Mouse (Mus musculus): Measurements from ENCODE around the gene Ubac1. TPM values are rescaled to one million over a fixed set of nuclear protein-coding genes. Genes with fewer than 3 reads are reported as not detected.

Ubac1 gene
- polyA plus RNA-seq, 1 experiment from 2014 or later = 117 TPM

GRCm38 (mm10) chr2:26055747-26056102 is 34.2 kb upstream of the Ubac1 start:
- no peak for ATAC-seq
- Histone ChIP-seq H3K9me3 (ENCODE audit: control insufficient read depth, low read length) (no peaks in the 10 kb centered on the region), H3K27ac (ENCODE audit: low read length) (no peak overlapping the region), H3K4me2 (ENCODE audit: low read length) (no peak overlapping the region), H3K27me3 (replicated peaks; ENCODE audit: control insufficient read depth, insufficient read depth, low read length) (no peaks in the 10 kb centered on the region), H3K4me3 (replicated peaks; ENCODE audit: low read length) (no peak overlapping the region), H3K36me3 (ENCODE audit: control insufficient read depth, insufficient read depth) (no peaks in the 10 kb centered on the region), H3K9ac (replicated peaks; ENCODE audit: low read depth, low read length) (no peak overlapping the region), H3K4me1 (replicated peaks; ENCODE audit: control insufficient read depth, insufficient read depth, low read length) (peaks cover 5% of the 10 kb centered on the region; the same call in 1 of the 2 replicates)
- 62% methylated on average over 2 of the region's 2 CpGs for WGBS

GRCm38 (mm10) chr2:26055046-26055746 is 33.6 kb upstream of the Ubac1 start:
- no peak overlapping the region for H3K27ac ChIP-seq (ENCODE audit: low read length)
- no peak overlapping the region for H3K4me3 ChIP-seq (replicated peaks; ENCODE audit: low read length)
- no peak overlapping the region for H3K9ac ChIP-seq (replicated peaks; ENCODE audit: low read depth, low read length)
- H3K4me1 ChIP-seq (replicated peaks; ENCODE audit: control insufficient read depth, insufficient read depth, low read length) = peaks cover 5% of the 10 kb centered on the region; the same call in 1 of the 2 replicates
- WGBS = 39% methylated on average over 8 of the region's 8 CpGs
- H3K4me2 ChIP-seq (ENCODE audit: low read length) = no peak overlapping the region
- no peaks in the 10 kb centered on the region for H3K27me3 ChIP-seq (replicated peaks; ENCODE audit: control insufficient read depth, insufficient read depth, low read length)
- H3K9me3 ChIP-seq (ENCODE audit: control insufficient read depth, low read length) = no peaks in the 10 kb centered on the region
- peak; percentile 70; the same call in 1 of the 2 replicates for ATAC-seq
- H3K36me3 ChIP-seq (ENCODE audit: control insufficient read depth, insufficient read depth) = no peaks in the 10 kb centered on the region

- no peaks in the 10 kb centered on the region for H3K9me3 ChIP-seq (ENCODE audit: control insufficient read depth, low read length)
- no peak overlapping the region for H3K4me3 ChIP-seq (replicated peaks; ENCODE audit: low read length)
- no peak overlapping the region for H3K4me2 ChIP-seq (ENCODE audit: low read length)
- WGBS = 64% methylated on average over 4 of the region's 4 CpGs
- H3K27ac ChIP-seq (ENCODE audit: low read length) = no peak overlapping the region
- 0 out of 2 replicates have a peak, but pooled peaks cover 2% of the 10 kb centered on the region for H3K27me3 ChIP-seq (replicated peaks; ENCODE audit: control insufficient read depth, insufficient read depth, low read length)
- H3K36me3 ChIP-seq (ENCODE audit: control insufficient read depth, insufficient read depth) = no peaks in the 10 kb centered on the region
- H3K9ac ChIP-seq (replicated peaks; ENCODE audit: low read depth, low read length) = no peak overlapping the region
- ATAC-seq = no peak
- peaks cover 5% of the 10 kb centered on the region; the same call in 1 of the 2 replicates for H3K4me1 ChIP-seq (replicated peaks; ENCODE audit: control insufficient read depth, insufficient read depth, low read length)
Observed at GRCm38 (mm10) chr2:26052806-26053205, 31.3 kb upstream of the Ubac1 start.

- Histone ChIP-seq H3K27me3 (replicated peaks; ENCODE audit: control insufficient read depth, insufficient read depth, low read length) (peaks cover 8% of the 10 kb centered on the region), H3K9me3 (ENCODE audit: control insufficient read depth, low read length) (no peaks in the 10 kb centered on the region), H3K4me2 (ENCODE audit: low read length) (no peak overlapping the region), H3K9ac (replicated peaks; ENCODE audit: low read depth, low read length) (no peak overlapping the region), H3K36me3 (ENCODE audit: control insufficient read depth, insufficient read depth) (no peaks in the 10 kb centered on the region), H3K27ac (ENCODE audit: low read length) (no peak overlapping the region), H3K4me3 (replicated peaks; ENCODE audit: low read length) (no peak overlapping the region), H3K4me1 (replicated peaks; ENCODE audit: control insufficient read depth, insufficient read depth, low read length) (no peaks in the 10 kb centered on the region)
- 75% methylated on average over 5 of the region's 5 CpGs for WGBS
- no peak for ATAC-seq
Observed at GRCm38 (mm10) chr2:26048816-26049215, 27.3 kb upstream of the Ubac1 start.

- Histone ChIP-seq H3K27me3 (replicated peaks; ENCODE audit: control insufficient read depth, insufficient read depth, low read length) (peaks cover 12% of the 10 kb centered on the region), H3K36me3 (ENCODE audit: control insufficient read depth, insufficient read depth) (no peaks in the 10 kb centered on the region), H3K4me2 (ENCODE audit: low read length) (no peak overlapping the region), H3K9me3 (ENCODE audit: control insufficient read depth, low read length) (no peaks in the 10 kb centered on the region), H3K27ac (ENCODE audit: low read length) (no peak overlapping the region), H3K4me3 (replicated peaks; ENCODE audit: low read length) (no peak overlapping the region), H3K4me1 (replicated peaks; ENCODE audit: control insufficient read depth, insufficient read depth, low read length) (peaks cover 12% of the 10 kb centered on the region), H3K9ac (replicated peaks; ENCODE audit: low read depth, low read length) (no peak overlapping the region)
- 65% methylated on average over 9 of the region's 9 CpGs for WGBS
- ATAC-seq = peak; percentile 36; the same call in 1 of the 2 replicates
Observed at GRCm38 (mm10) chr2:26044216-26044615, 22.7 kb upstream of the Ubac1 start.

GRCm38 (mm10) chr2:26042603-26043002 is 21.1 kb upstream of the Ubac1 start:
- H3K27ac ChIP-seq (ENCODE audit: low read length) = no peak overlapping the region
- no peak overlapping the region for H3K4me2 ChIP-seq (ENCODE audit: low read length)
- WGBS = 86% methylated on average over 3 of the region's 3 CpGs
- H3K9me3 ChIP-seq (ENCODE audit: control insufficient read depth, low read length) = no peaks in the 10 kb centered on the region
- ATAC-seq = no peak
- H3K4me3 ChIP-seq (replicated peaks; ENCODE audit: low read length) = no peak overlapping the region
- no peak overlapping the region for H3K9ac ChIP-seq (replicated peaks; ENCODE audit: low read depth, low read length)
- peaks cover 21% of the 10 kb centered on the region for H3K27me3 ChIP-seq (replicated peaks; ENCODE audit: control insufficient read depth, insufficient read depth, low read length)
- no peaks in the 10 kb centered on the region for H3K36me3 ChIP-seq (ENCODE audit: control insufficient read depth, insufficient read depth)
- H3K4me1 ChIP-seq (replicated peaks; ENCODE audit: control insufficient read depth, insufficient read depth, low read length) = peaks cover 12% of the 10 kb centered on the region

- WGBS = 68% methylated on average over 14 of the region's 14 CpGs
- no peak for ATAC-seq
- Histone ChIP-seq H3K9ac (replicated peaks; ENCODE audit: low read depth, low read length) (no peak overlapping the region), H3K4me1 (replicated peaks; ENCODE audit: control insufficient read depth, insufficient read depth, low read length) (peaks cover 12% of the 10 kb centered on the region), H3K36me3 (ENCODE audit: control insufficient read depth, insufficient read depth) (no peaks in the 10 kb centered on the region), H3K27ac (ENCODE audit: low read length) (no peak overlapping the region), H3K4me3 (replicated peaks; ENCODE audit: low read length) (no peak overlapping the region), H3K4me2 (ENCODE audit: low read length) (no peak overlapping the region), H3K27me3 (replicated peaks; ENCODE audit: control insufficient read depth, insufficient read depth, low read length) (peaks cover 19% of the 10 kb centered on the region), H3K9me3 (ENCODE audit: control insufficient read depth, low read length) (no peaks in the 10 kb centered on the region)
Observed at GRCm38 (mm10) chr2:26041163-26041810, 19.7 kb upstream of the Ubac1 start.

- ATAC-seq = peak; percentile 79
- no peaks in the 10 kb centered on the region for H3K36me3 ChIP-seq (ENCODE audit: control insufficient read depth, insufficient read depth)
Observed at GRCm38 (mm10) chr2:26039951-26040350, 18.4 kb upstream of the Ubac1 start.

GRCm38 (mm10) chr2:26037386-26037785 is 15.8 kb upstream of the Ubac1 start:
- Histone ChIP-seq H3K9ac (replicated peaks; ENCODE audit: low read depth, low read length) (no peak overlapping the region), H3K4me1 (replicated peaks; ENCODE audit: control insufficient read depth, insufficient read depth, low read length) (peaks cover 12% of the 10 kb centered on the region), H3K4me2 (ENCODE audit: low read length) (no peak overlapping the region), H3K36me3 (ENCODE audit: control insufficient read depth, insufficient read depth) (no peaks in the 10 kb centered on the region), H3K9me3 (ENCODE audit: control insufficient read depth, low read length) (no peaks in the 10 kb centered on the region), H3K4me3 (replicated peaks; ENCODE audit: low read length) (no peak overlapping the region), H3K27ac (ENCODE audit: low read length) (no peak overlapping the region), H3K27me3 (replicated peaks; ENCODE audit: control insufficient read depth, insufficient read depth, low read length) (peaks cover 34% of the 10 kb centered on the region)
- 75% methylated on average over 6 of the region's 6 CpGs for WGBS
- no peak for ATAC-seq

More at GRCm38 (mm10) chr2:26039951-26040350, 18.4 kb upstream of the Ubac1 start:
- 26% methylated on average over 14 of the region's 14 CpGs for WGBS
- Histone ChIP-seq H3K9me3 (ENCODE audit: control insufficient read depth, low read length) (no peaks in the 10 kb centered on the region), H3K4me2 (ENCODE audit: low read length) (no peak overlapping the region), H3K4me1 (replicated peaks; ENCODE audit: control insufficient read depth, insufficient read depth, low read length) (peaks cover 12% of the 10 kb centered on the region), H3K4me3 (replicated peaks; ENCODE audit: low read length) (no peak overlapping the region), H3K27me3 (replicated peaks; ENCODE audit: control insufficient read depth, insufficient read depth, low read length) (peaks cover 25% of the 10 kb centered on the region), H3K27ac (ENCODE audit: low read length) (no peak overlapping the region), H3K9ac (replicated peaks; ENCODE audit: low read depth, low read length) (no peak overlapping the region)
